Mouse (Mus musculus): ENCODE data around the gene Fndc4. TPM values are rescaled to one million over a fixed set of nuclear protein-coding genes. Genes with fewer than 3 reads are reported as not detected.

Gene Fndc4
- total RNA-seq, 2 experiments from 2014 or later = 3.6 to 10.3 TPM

DNA sequence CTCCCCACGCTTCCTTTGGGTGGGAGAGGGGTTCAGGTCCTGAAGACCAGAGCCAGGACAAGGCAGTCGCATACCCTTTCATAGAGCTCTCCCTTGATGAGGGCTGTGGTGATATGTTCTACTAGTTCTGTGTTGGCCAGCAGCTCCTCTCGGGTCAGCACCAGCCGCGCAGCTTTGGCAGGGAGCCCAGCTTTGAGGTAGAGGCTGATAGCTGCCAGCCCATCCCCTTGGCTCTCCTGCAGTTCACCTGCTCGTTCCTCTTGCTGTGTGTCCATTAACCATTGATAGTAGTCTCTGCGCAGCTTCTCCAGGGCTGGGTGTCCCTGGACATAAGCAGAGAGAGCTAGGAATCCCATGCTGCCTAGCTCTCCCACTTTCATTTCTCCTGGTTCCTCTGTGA is 29.8 kb downstream of the Fndc4 start:
- DNase-seq = peak; percentile 35 to 36
- intact Hi-C loops (cut with DNase I) = no loop called here

DNA sequence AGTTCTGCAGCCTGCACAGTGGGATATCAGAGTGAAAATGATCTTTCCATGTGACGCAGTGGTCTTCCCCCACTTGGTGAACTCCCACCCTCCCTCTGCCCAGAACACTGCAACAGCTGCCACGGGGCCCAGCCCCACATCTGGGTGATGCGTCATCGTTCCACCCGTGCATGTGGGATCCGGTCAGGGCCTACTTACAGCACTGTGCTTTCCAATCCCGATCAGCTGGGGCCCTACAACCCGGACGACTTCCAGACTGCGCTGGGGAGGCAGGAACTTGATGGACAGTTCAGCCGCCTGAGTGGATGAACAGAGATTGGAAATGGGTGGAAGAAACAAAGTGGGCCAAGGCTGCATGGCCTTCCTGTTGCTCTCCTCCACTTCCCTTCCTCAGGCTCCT is 38.3 kb downstream of the Fndc4 start:
- peak in 1 of 2 experiments; percentile 13 for DNase-seq

DNA sequence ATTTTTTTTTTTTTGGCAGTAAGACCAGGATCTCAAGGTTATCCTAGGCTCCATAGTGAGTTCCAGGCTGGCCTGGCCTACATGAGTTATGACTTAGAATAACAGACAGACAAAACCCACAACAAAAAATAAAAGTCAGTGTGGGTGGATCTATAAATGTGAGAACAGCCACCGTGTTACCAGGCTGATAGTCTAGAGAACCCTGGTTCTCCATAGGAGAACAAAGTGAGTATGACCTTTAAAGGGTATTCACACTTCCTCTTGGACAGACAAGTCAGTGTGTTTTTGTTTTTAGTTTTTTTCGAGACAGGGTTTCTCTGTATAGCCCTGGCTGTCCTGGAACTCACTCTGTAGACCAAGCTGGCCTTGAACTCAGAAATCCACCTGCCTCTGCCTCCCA is 39.9 kb downstream of the Fndc4 start:
- intact Hi-C loops (cut with DNase I) = no loop called here

More for the DNA sequence above, 38.3 kb downstream of the Fndc4 start:
- intact Hi-C loops (cut with DNase I) = no loop called here

DNA sequence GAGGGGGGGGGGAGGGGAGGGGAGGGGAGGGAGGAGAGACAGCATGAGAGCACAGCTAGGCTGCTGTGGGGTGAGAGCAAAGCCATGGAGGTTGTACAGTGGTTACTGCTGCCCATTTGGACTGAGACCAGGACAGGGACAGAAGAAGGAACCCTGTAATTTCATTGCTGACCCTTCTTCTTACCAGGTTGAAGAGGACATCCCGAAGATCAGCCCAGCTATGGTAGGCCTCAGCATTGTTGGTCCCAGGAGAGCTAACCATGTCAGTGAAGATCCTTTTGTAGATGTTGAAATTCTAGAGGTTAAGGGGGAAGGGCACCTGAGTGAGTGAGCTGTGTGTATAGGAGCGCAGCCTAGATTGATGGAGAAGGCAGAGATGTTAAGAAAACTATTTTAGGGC is 40.5 kb downstream of the Fndc4 start:
- DNase-seq = no peak
- intact Hi-C loops (cut with DNase I) = no loop called here

More for the DNA sequence above, 39.9 kb downstream of the Fndc4 start:
- DNase-seq = no peak

DNA sequence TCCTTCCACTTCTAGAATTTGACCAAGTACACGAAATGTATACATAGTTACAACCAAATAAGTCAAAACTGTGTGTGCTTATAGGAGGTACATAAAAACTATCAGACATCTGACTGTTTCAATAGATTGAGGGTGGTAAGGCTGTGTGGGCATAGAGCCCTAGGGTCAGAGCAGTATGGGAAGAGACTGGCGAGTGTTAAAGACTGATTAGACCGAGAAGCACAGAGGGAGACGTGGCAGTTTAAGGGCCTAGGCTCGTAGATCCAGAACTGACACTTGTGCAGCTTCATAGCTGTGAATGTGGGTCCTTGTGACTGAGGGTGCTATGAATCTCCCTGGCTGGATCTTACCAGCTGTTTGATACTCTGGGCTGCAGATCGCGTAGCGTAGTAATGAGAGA is 41.0 kb downstream of the Fndc4 start:
- DNase-seq = no peak
- intact Hi-C loops (cut with DNase I) = no loop called here

DNA sequence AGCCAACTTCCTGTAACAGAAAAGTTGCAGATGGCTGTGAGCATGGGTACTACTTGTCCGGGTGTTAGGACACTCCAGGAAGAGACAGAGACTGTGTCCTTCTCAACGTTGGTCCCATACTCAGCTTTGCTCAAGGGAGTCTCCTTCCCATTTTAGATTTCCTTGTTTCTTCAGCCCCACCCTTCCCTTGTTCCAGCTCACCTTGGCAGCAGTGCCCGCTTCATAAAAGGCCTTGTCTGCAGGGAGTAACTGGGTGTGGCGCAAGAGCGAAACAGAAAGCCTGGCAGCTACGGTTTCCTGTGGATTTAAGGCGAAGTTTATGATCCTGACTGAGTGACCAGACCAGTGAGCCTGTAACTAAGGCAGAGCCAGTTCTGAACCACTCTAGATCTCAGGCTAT is 41.4 kb downstream of the Fndc4 start:
- intact Hi-C loops (cut with DNase I) = no loop called here
- DNase-seq = peak; percentile 45 to 53

DNA sequence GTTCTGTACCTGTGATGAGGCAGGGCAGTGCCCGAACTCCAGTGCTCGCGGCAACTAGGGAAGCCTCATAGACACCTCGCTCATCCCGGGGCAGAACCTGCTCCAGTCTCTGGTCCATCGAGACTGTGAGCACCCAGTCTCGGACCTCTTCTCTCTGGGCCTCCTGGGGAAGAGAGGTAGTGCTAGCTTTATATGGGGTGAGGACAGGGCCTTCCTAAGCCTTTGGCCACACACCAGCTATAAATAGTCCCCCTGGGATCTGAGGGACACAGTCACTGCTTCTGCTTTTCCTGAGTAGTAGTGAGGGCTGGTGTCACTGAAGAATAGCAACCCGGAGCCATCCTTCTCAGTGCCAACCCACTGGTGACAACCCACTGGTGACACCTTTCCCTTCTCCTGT is 42.1 kb downstream of the Fndc4 start:
- no peak for DNase-seq
- intact Hi-C loops (cut with DNase I) = no loop called here

DNA sequence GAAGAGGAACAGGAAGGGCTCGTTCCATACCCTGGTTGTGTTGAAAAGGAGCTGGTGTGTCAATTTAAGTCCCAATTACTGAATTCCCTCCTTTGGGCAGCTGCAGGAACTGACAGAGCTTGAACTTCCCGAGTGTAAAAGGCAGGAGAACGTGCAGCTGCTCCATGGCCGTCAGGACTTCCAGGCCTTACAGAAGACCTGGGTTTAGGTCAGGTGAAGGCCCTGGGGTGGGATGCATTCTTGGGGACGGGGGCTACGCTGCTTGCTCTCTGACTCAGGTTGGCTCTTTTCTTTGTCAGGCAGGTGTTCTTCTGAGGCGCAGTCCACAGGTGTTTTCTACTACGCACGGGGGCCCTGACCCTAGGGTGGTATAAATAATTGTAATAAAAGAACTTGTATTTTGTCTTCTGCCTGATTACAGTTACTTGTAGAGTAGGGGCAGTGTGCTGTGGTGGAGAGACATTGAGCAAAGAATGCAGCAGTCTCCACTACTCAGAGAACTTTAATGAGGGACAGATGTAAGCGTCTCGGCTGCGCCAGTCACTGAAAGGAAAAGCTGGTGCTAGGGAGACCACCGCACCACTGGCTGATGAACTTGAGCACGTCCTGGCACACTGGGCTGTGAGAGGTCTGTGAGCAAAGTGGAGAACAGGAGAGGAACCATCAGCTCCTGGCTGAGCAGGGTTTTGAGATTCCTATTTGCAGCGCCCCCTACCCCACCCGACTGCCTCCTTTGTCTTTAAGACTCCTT is 42.9 kb downstream of the Fndc4 start:
- DNase-seq = no peak
- intact Hi-C loops (cut with DNase I) = no loop called here

DNA sequence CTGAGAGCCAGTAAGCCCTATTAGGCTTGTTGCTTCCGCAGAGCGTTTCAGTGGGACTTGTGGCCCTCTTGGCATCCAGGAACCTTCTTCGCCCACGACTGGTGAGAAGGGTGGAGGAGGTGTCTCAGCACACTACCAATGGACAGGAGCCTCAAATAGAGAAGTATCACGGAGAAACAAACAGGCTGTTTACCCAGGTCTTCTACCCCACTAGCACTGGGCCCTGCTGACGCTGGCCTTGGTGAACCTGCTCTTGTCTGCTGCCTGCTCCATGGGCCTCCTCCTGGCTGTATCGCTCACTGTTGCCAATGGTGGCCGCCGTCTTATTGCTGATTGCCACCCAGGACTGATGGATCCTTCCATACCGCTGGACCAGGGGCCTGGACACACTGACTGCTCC is 43.7 kb downstream of the Fndc4 start:
- DNase-seq = no peak
- intact Hi-C loops (cut with DNase I) = no loop called here

DNA sequence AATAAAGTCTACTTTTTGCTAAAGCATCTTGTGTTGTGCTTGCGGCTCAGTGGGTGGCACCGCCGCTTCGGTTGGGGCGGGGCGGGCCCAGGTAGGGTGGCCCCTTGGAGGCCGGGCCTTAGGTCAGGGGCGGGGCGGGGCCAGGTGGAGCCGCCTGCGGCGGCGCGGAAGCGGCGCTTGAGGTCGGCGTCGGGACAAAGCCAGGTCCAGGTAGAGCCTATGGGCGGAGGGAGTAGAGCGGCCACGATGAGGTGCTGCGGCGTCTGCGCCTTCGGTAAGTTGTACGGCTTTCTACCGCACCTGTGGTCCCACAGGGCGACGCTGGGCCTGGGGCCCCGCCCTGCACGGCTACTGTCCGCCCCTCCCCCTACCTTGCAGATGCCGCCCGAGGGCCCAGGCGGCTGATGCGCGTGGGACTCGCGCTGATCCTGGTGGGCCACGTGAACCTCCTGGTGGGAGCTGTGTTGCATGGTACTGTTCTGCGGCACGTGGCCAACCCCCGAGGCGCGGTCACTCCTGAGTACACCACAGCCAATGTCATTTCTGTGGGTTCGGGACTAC is 44.3 kb downstream of the Fndc4 start, which contains the start of gene Krtcap3:
TSS of gene Krtcap3 (plus strand) at position 151 of the 561 bp plus-strand sequence.
- DNase-seq = peak in 1 of 2 experiments; percentile 23
- intact Hi-C loops (cut with DNase I) = no loop called here

DNA sequence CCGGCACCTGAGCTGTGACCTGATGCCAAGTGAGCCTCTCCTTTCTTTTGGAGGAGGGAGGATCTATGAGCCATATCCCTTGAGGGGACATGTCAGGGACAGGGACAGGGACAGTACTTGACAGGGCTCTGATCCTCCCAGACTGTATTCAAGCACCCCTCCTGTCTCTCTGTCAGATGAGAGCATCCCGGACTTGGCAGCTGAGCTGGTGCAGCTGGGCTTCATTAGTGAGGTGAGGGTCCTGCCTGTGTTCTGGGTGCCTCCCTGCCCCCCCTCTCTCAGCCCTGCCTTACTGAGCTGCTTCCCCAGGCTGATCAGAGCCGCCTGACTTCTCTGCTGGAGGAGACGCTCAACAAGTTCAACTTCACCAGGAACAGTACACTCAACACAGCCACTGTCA is 45.2 kb downstream of the Fndc4 start:
- intact Hi-C loops (cut with DNase I) = no loop called here
- DNase-seq = no peak

Other genes starting within 250 kb of the Fndc4 start
- 10 to 100 TPM; 62.7 to 64.1 TPM for gene Atraid, start 247.8 kb downstream of the Fndc4 start, total RNA-seq (2021)
- gene Slc5a6, start 247.2 kb downstream of the Fndc4 start, total RNA-seq (2021) = 1 to 10 TPM; 4.7 to 4.8 TPM
- 10 to 100 TPM; 19.1 to 21.7 TPM for gene Cad, start 241.3 kb downstream of the Fndc4 start, total RNA-seq (2021)
- not detected for gene Dnajc5g, start 189.8 kb downstream of the Fndc4 start, total RNA-seq (2021)
- gene Slc30a3, start 187.8 kb downstream of the Fndc4 start, total RNA-seq (2021) = under 1 TPM in 1 of 2 experiments, not detected in 1; 0.25 TPM
- gene Trim54, start 179.4 kb downstream of the Fndc4 start, total RNA-seq (2021) = 10 to 100 TPM; 67.3 to 78.0 TPM
- not detected for gene Ucn, start 157.3 kb downstream of the Fndc4 start, total RNA-seq (2021)
- gene Mpv17, start 141.8 kb downstream of the Fndc4 start, total RNA-seq (2021) = 10 to 100 TPM; 52.1 to 59.3 TPM
- gene Gm29609, start 116.2 kb downstream of the Fndc4 start, total RNA-seq (2021) = 1 to 10 TPM in 1 of 2 experiments, under 1 TPM in 1; 0.38 to 1.6 TPM
- gene Gtf3c2, start 115.9 kb downstream of the Fndc4 start, total RNA-seq (2021) = 10 to 100 TPM; 45.1 to 48.3 TPM
- gene Snx17, start 102.9 kb downstream of the Fndc4 start, total RNA-seq (2021) = 10 to 100 TPM; 80.0 to 80.7 TPM
- 10 to 100 TPM; 44.8 to 45.2 TPM for gene Eif2b4, start 102.7 kb downstream of the Fndc4 start, total RNA-seq (2021)
- 10 to 100 TPM; 12.7 to 12.9 TPM for gene Zfp513, start 93.8 kb downstream of the Fndc4 start, total RNA-seq (2021)
- 10 to 100 TPM; 70.1 to 86.9 TPM for gene Ppm1g, start 75.4 kb downstream of the Fndc4 start, total RNA-seq (2021)
- gene Nrbp1, start 55.2 kb downstream of the Fndc4 start, total RNA-seq (2021) = 10 to 100 TPM; 83.8 to 85.2 TPM
- gene Gm9970, start 54.8 kb downstream of the Fndc4 start, total RNA-seq (2021) = 1 to 10 TPM in 1 of 2 experiments, not detected in 1; 1.0 TPM
- gene Krtcap3, start 44.4 kb downstream of the Fndc4 start, total RNA-seq (2021) = 1 to 10 TPM; 2.1 to 2.5 TPM
- gene Ift172, start 5.0 kb downstream of the Fndc4 start, total RNA-seq (2021) = 10 to 100 TPM; 34.1 to 40.4 TPM
- gene Gckr, start 1.4 kb upstream of the Fndc4 start, total RNA-seq (2021) = not detected
- 10 to 100 TPM; 20.5 to 23.6 TPM for gene Zfp512, start 156.4 kb upstream of the Fndc4 start, total RNA-seq (2021)
- under 1 TPM; 0.22 to 0.32 TPM for gene 4930548H24Rik, start 189.7 kb upstream of the Fndc4 start, total RNA-seq (2021)
- 10 to 100 TPM; 22.1 to 24.5 TPM for gene Gpn1, start 198.7 kb upstream of the Fndc4 start, total RNA-seq (2021)
- gene Slc4a1ap, start 230.9 kb upstream of the Fndc4 start, total RNA-seq (2021) = 10 to 100 TPM; 19.2 to 23.2 TPM
- gene Supt7l, start 231.7 kb upstream of the Fndc4 start, total RNA-seq (2021) = 10 to 100 TPM; 15.8 to 16.1 TPM

All from heart, postnatal 10 days (tissue).